Mouse (Mus musculus) spleen, adult 2 months (tissue): ENCODE results near the gene Rraga.

Source experiments
- CTCF ChIP-seq: fragments of 200-500 bp; IDR thresholded peaks from 2 replicates; pipeline ENCODE4 v1.5.1; 2011; ENCODE audit warnings: mild to moderate bottlenecking, inconsistent platforms; ENCODE audit not compliant: insufficient read depth, insufficient read length, insufficient replicate concordance; ENCODE audit errors: extremely low read depth
- POLR2A ChIP-seq: fragments of 200-500 bp; IDR thresholded peaks from 2 replicates; pipeline ENCODE4 v1.6.1; 2011; ENCODE audit warnings: low read depth, low read length, inconsistent platforms

DNA sequence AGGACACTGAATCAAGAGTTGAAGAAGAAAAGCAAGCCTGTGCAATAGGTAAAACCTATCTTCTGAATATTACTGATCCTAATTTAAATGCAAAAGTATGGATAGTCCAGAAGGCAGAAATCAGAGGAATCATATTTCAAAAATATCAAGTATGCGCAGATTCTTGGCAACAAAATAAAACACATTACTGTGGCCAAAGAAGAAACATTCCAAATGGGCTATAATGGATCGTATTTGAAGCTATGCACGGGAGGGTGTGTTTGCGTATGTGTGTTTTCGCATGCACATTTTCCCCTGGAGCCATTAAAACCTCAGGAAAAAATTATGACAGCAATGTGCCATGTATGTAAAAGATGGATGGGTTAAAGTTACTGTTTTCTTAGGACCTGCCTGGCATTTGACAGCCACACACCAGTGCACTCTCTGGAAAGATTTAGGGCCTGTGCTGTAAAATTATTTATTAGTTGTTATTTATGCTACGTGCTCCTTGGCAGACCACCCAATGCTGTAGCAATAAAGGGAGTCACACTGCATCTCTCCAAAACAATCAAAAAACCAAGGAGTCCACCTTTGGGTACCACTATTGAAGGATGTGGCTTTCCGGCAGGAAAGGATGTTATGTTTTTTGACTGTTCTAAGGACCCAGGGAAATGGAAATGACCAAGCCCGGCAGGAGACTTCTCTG is 41.9 kb upstream of the Rraga start:
- TF ChIP-seq POLR2A (no peak), CTCF (no peak)
